Mouse (Mus musculus): ENCODE measurements around the gene Bricd5. TPM values are rescaled to one million over a fixed set of nuclear protein-coding genes. Genes with fewer than 3 reads are reported as not detected.
A peak's percentile ranks its signal among the peaks of the same experiment; 100 is the strongest.
"Not testable (repeated sequence)": the region's sequence is repeated elsewhere in the genome, so short reads cannot be mapped to it uniquely, and the experiment has no call there.

Bricd5 gene
- total RNA-seq, 2 experiments from 2014 or later = 0.38 TPM; not detected in 1

- DNase-seq = not testable (repeated sequence)
- intact Hi-C loops (cut with DNase I) = loop anchor here (2.0 kb wide), 1 partner anchor 29 kb away; the partner anchor contains the start of gene Eci1
Measured at GRCm38 (mm10) chr17:24455523-24456206, 18.0 kb upstream of the Bricd5 start.

- no peak for DNase-seq
- intact Hi-C loops (cut with DNase I) = no loop called here
Measured at GRCm38 (mm10) chr17:24461580-24461979, 12.1 kb upstream of the Bricd5 start.

GRCm38 (mm10) chr17:24462932-24463331 is 10.8 kb upstream of the Bricd5 start:
- no peak for DNase-seq
- intact Hi-C loops (cut with DNase I) = no loop called here

- DNase-seq = no peak
- intact Hi-C loops (cut with DNase I) = no loop called here
Measured at GRCm38 (mm10) chr17:24463374-24464133, 10.1 kb upstream of the Bricd5 start.

- DNase-seq = no peak
- intact Hi-C loops (cut with DNase I) = no loop called here
Measured at GRCm38 (mm10) chr17:24468636-24469246, 4.9 kb upstream of the Bricd5 start.

- intact Hi-C loops (cut with DNase I) = no loop called here
- no peak for DNase-seq
Measured at GRCm38 (mm10) chr17:24469336-24469909, 4.3 kb upstream of the Bricd5 start.

- intact Hi-C loops (cut with DNase I) = no loop called here
- DNase-seq = peak; percentile 99
Measured at GRCm38 (mm10) chr17:24469910-24470602, 3.6 kb upstream of the Bricd5 start, which contains the start of the genes E4f1 and Pgp. Gene E4f1, minus strand, starts transcription at chr17:24470313. Gene Pgp, plus strand, starts transcription at chr17:24470392.

- peak in 1 of 2 experiments; percentile 27 for DNase-seq
- intact Hi-C loops (cut with DNase I) = no loop called here
Measured at GRCm38 (mm10) chr17:24470701-24471527, 2.8 kb upstream of the Bricd5 start.

GRCm38 (mm10) chr17:24472512-24472911 is 1.2 kb upstream of the Bricd5 start:
- peak; percentile 59 to 60 for DNase-seq
- intact Hi-C loops (cut with DNase I) = no loop called here

GRCm38 (mm10) chr17:24474557-24474956 is 873 bp downstream of the Bricd5 start:
- DNase-seq = no peak
- intact Hi-C loops (cut with DNase I) = no loop called here

- intact Hi-C loops (cut with DNase I) = no loop called here
- no peak for DNase-seq
Measured at GRCm38 (mm10) chr17:24475586-24475985, 1.9 kb downstream of the Bricd5 start.

- intact Hi-C loops (cut with DNase I) = no loop called here
- DNase-seq = no peak
Measured at GRCm38 (mm10) chr17:24476022-24476776, 2.5 kb downstream of the Bricd5 start.

- DNase-seq = no peak
- intact Hi-C loops (cut with DNase I) = no loop called here
Measured at GRCm38 (mm10) chr17:24477053-24477984, 3.6 kb downstream of the Bricd5 start.

- intact Hi-C loops (cut with DNase I) = no loop called here
- no peak for DNase-seq
Measured at GRCm38 (mm10) chr17:24477985-24478600, 4.4 kb downstream of the Bricd5 start.

GRCm38 (mm10) chr17:24478663-24479380 is 5.1 kb downstream of the Bricd5 start, which contains the start of gene Mlst8:
Gene Mlst8, minus strand, starts transcription at chr17:24479078.
- intact Hi-C loops (cut with DNase I) = no loop called here
- peak; percentile 98 to 99 for DNase-seq

- DNase-seq = no peak
- intact Hi-C loops (cut with DNase I) = no loop called here
Measured at GRCm38 (mm10) chr17:24479431-24479830, 5.7 kb downstream of the Bricd5 start.

Measured in heart, postnatal 14 days (tissue).